Mouse (Mus musculus) forebrain, postnatal 0 days (tissue): ENCODE measurements around the gene Bcl2. TPM values are rescaled to one million over a fixed set of nuclear protein-coding genes. Genes with fewer than 3 reads are reported as not detected.

Experiments
- ATAC-seq: fragments of 200-750 bp; cut with Nextera tagmentation; 2 replicates; pipeline ENCODE4 v1.8.0; 2017; ENCODE audit warnings: mild to moderate bottlenecking, moderate library complexity
- DNase-seq: peaks from one replicate; pipeline ENCODE4 v3.0.0-alpha.2; 2015
- H3K27ac ChIP-seq: fragments of 300-500 bp; sonication (generic); 2 replicates; pipeline ENCODE4 v1.5.1; 2014; ENCODE audit warnings: low read depth, mild to moderate bottlenecking, antibody characterized with exemption, low read length, moderate library complexity, mixed read lengths
- H3K27me3 ChIP-seq: fragments of 300-500 bp; sonication (generic); 2 replicates; pipeline ENCODE4 v1.6.1; 2014; ENCODE audit warnings: mild to moderate bottlenecking, low read length, mixed read lengths; ENCODE audit not compliant: insufficient read depth
- H3K36me3 ChIP-seq: fragments of 300-500 bp; sonication (generic); 2 replicates; pipeline ENCODE4 v1.6.1; 2014; ENCODE audit warnings: mild to moderate bottlenecking, moderate library complexity; ENCODE audit not compliant: insufficient read depth
- H3K4me1 ChIP-seq: fragments of 300-500 bp; sonication (generic); 2 replicates; pipeline ENCODE4 v1.6.1; 2014; ENCODE audit warnings: antibody characterized with exemption; ENCODE audit not compliant: insufficient read depth
- H3K4me2 ChIP-seq: fragments of 300-500 bp; sonication (generic); 2 replicates; pipeline ENCODE4 v1.6.1; 2014; ENCODE audit warnings: low read depth, mild to moderate bottlenecking, moderate library complexity
- H3K4me3 ChIP-seq: fragments of 300-500 bp; sonication (generic); 2 replicates; pipeline ENCODE4 v1.5.1; 2014; ENCODE audit warnings: low read depth, low read length, mixed read lengths
- H3K9ac ChIP-seq: fragments of 300-500 bp; sonication (generic); 2 replicates; pipeline ENCODE4 v1.6.1; 2014; ENCODE audit warnings: mild to moderate bottlenecking
- H3K9me3 ChIP-seq: fragments of 300-500 bp; sonication (generic); 2 replicates; pipeline ENCODE4 v1.6.1; 2016; ENCODE audit warnings: low read length
- CTCF ChIP-seq: sonication (generic); IDR thresholded peaks from 2 replicates; pipeline ENCODE4 v1.5.1; 2016; ENCODE audit warnings: antibody characterized with exemption, control low read depth, low read depth
- WGBS: fragments of 180-500 bp; shearing (Covaris S2); extraction: QIAGEN DNeasy Blood & Tissue Kit; methylation state at CpG from one replicate; pipeline ENCODE4 v1.1.7; 2014; 5-methylcytosine and 5-hydroxymethylcytosine counted together
- polyA plus RNA-seq: library from polyadenylated mRNA; unstranded; fragments of >200 nt; fragmentation: Nextera tagmentation; extraction: Ambion mirVana; gene quantifications from 2 replicates; pipeline ENCODE4 v1.2.1, GENCODE M21; 2015
- total RNA-seq: library from RNA; depleted of rRNA; stranded (reverse); fragments of >200 nt; gene quantifications from 2 replicates; pipeline ENCODE4 v1.2.3, GENCODE M21; 2014

Gene Bcl2
- total and polyA plus RNA-seq, 2 experiments from 2014 or later, result 6.3 to 14.1 TPM

DNA sequence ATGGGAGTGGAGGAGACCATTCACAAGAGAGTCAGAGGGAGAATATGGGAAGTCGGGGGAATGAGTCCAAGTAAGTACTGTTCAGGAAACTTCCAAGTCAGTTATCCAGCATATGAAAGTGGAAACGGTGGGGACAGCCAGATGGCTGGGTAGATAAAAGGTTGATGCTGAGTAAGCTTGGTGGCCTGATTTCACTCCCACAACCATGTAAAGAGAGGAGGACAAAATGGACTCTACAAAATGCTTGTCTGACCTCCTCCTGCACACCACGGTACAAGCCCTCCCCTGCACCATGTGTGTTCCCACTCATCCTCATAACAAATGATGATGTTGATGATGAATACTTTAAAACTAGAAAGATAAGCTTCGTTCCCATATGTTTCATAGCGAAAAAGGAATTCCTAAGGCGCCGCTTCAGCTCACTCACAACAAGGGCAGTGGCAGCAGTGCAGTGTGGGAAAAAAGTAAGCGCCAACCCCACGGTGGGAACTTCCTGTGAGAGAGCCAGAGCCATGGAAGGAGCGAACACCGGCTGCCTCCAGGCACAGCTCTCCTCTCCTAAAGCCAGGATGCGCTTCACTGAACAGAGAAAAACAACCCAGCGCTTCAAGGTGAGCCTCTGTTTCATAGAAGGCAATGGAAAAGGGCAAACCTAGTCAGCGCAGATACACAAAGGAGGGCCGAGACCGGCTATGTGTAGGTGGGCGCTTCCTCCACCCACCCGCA, 26.5 kb downstream of the Bcl2 start:
- no peak for ATAC-seq
- H3K4me1 ChIP-seq, result no peaks in the 10 kb centered on the region
- no peaks in the 10 kb centered on the region for H3K27me3 ChIP-seq
- TF ChIP-seq CTCF, result no peak
- 85% methylated on average over 18 of the region's 18 CpGs for WGBS
- H3K36me3 ChIP-seq, result no peaks in the 10 kb centered on the region
- H3K9me3 ChIP-seq, result no peaks in the 10 kb centered on the region
- no peak overlapping the region for H3K27ac ChIP-seq
- H3K4me2 ChIP-seq, result no peak overlapping the region
- DNase-seq, result no peak
- H3K4me3 ChIP-seq, result no peak overlapping the region
- no peak overlapping the region for H3K9ac ChIP-seq

DNA sequence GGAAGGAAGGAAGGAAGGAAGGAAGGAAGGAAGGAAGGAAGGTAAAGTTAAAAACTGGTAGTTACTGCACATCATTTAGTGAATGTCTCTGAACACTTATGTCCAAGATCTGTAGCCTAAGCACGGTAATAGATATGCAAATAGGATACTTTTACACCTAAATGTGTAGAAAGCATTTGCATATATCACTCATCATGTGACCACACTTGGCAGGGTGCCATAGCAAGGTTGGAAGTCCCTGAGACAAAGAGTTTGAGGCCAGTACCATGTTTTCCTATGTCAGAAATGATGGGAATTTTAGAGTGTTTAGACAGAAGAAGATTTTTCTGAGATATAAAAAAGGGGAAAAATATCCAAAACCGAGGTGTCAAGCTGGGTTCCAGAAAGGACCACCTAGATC, 28.4 kb downstream of the Bcl2 start:
- Histone ChIP-seq H3K9ac (no peak overlapping the region), H3K4me2 (no peak overlapping the region), H3K9me3 (no peaks in the 10 kb centered on the region), H3K36me3 (no peaks in the 10 kb centered on the region), H3K4me1 (no peaks in the 10 kb centered on the region), H3K27me3 (no peaks in the 10 kb centered on the region), H3K27ac (no peak overlapping the region), H3K4me3 (no peak overlapping the region)
- DNase-seq (no peak), ATAC-seq (no peak)
- 48% methylated on average over 2 of the region's 2 CpGs for WGBS
- no peak for TF ChIP-seq CTCF

DNA sequence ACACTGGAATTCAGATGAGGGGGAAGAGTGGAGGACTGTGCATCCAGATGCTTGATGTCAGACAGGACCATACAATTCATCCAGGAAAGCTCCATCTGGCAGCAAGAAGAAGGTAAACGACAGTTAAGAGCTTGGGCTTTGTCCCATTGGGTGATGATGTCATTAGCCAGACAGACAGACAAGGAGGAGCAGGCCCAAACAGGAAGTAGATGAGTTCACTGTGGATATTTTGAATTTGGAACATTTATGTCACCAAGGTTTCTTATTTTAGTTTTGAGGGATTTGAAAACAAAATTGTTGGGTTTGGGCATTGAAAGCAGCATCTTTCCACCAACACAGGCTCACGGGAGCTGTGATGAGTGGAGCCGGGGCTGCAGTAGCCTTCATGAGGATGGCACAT, 29.5 kb downstream of the Bcl2 start:
- Histone ChIP-seq H3K27ac (no peak overlapping the region), H3K36me3 (no peaks in the 10 kb centered on the region), H3K9ac (no peak overlapping the region), H3K9me3 (no peaks in the 10 kb centered on the region), H3K4me1 (no peaks in the 10 kb centered on the region), H3K27me3 (no peaks in the 10 kb centered on the region), H3K4me3 (no peak overlapping the region), H3K4me2 (no peak overlapping the region)
- DNase-seq, result no peak
- WGBS, result 83% methylated on average over 3 of the region's 3 CpGs
- no peak for TF ChIP-seq CTCF
- no peak for ATAC-seq

GRCm38 (mm10) chr1:106682829-106683228, 31.2 kb downstream of the Bcl2 start:
- no peak overlapping the region for H3K27ac ChIP-seq
- ATAC-seq (no peak), DNase-seq (no peak)
- H3K4me3 ChIP-seq, result no peak overlapping the region
- H3K36me3 ChIP-seq, result no peaks in the 10 kb centered on the region
- no peak overlapping the region for H3K9ac ChIP-seq
- 87% methylated on average over 3 of the region's 3 CpGs for whole genome bisulfite sequencing
- H3K9me3 ChIP-seq, result no peaks in the 10 kb centered on the region
- no peak overlapping the region for H3K4me2 ChIP-seq
- H3K4me1 ChIP-seq, result no peaks in the 10 kb centered on the region
- H3K27me3 ChIP-seq, result no peaks in the 10 kb centered on the region
- TF ChIP-seq CTCF, result no peak

GRCm38 (mm10) chr1:106679800-106680515, 34.1 kb downstream of the Bcl2 start:
- Histone ChIP-seq H3K9me3 (no peaks in the 10 kb centered on the region), H3K9ac (no peak overlapping the region), H3K4me1 (no peaks in the 10 kb centered on the region), H3K27ac (no peak overlapping the region), H3K36me3 (no peaks in the 10 kb centered on the region), H3K4me3 (no peak overlapping the region), H3K27me3 (no peaks in the 10 kb centered on the region), H3K4me2 (no peak overlapping the region)
- 84% methylated on average over 6 of the region's 6 CpGs for WGBS
- no peak for DNase-seq
- ATAC-seq, result no peak
- no peak for TF ChIP-seq CTCF

DNA sequence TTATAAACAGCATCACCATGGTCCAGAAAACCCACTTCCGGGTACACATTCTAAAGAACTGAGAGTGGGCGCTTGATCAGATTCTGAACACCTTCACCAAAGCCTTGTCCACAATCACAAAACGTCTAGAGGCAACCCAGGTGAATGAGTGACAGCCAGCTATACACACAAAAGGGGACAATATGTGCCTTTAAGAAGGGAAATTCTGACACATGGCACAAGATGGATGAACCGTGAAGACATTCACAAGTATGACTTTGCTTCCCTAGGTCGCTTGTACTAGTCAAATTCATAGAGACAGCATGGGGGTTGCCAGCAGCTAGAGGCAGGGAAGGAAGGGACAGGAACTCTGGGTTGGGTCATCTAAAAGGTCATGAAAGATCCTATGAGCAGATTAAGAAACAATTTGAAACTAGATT, 36.0 kb downstream of the Bcl2 start:
- Histone ChIP-seq H3K9ac (no peak overlapping the region), H3K4me1 (no peaks in the 10 kb centered on the region), H3K4me2 (no peak overlapping the region), H3K4me3 (no peak overlapping the region), H3K27me3 (no peaks in the 10 kb centered on the region), H3K36me3 (no peaks in the 10 kb centered on the region), H3K9me3 (no peaks in the 10 kb centered on the region), H3K27ac (no peak overlapping the region)
- no peak for TF ChIP-seq CTCF
- WGBS, result 83% methylated on average over 5 of the region's 5 CpGs
- DNase-seq (no peak), ATAC-seq (no peak)
